ENCODE assay signal across 8 mouse cellular contexts in the genomic region with DNA sequence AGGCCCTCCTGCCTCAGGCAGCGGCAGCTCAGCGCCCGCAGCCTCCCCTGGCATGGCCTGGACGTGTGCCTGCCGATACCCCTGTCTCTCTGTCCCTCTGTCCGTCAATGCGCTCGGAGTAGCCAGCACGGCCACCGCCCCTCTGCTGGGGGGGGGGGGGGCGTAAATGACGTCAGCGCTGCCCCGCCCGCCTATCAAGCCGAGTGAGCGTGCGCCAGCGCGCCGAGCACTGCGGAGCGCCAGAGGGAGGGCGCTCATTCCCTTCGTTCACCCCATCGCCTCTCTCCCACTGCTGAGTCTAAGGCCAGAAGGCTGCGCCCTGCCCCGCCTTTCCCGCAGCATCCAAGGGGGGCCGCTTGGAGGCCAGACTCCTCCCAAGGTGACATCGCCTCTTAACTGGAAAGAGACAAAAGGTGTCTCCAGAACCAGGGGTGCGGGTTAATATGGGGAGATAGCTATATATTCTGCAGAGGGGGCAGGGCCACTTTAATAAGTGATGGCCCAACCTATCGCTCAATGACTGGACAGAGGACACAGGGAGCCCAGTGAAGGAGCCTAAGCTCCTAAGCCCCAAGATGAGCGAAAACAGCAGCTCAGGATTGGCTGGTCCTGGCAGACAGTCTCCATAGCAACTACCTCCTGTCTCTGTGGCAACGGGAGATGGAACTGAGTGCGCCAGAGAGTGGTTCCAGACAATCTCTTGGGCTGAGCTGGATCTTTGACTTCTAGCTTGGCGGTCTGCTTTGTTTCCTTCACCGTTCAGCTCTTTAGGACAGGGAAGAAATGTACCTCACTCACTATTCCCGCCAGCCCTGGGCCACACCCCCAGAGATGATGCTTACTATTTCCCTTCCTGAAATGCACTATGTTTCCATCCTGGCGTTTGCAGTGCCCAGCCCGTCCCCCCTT. TPM values are rescaled to one million over a fixed set of nuclear protein-coding genes. Genes with fewer than 3 reads are reported as not detected.
DNase-seq lines count a peak whose midpoint lies in the region; ATAC-seq and TF ChIP-seq lines count a peak whose summit lies in the region.

A gene (minus strand): TSS at position 563 of the 909 bp plus-strand sequence.

- H3K27ac ChIP-seq in liver, adult 2 months (replicated peaks; ENCODE audit: insufficient read depth, low read depth, low read length) = no peak within 1 kb of the TSS
- H3K27ac ChIP-seq in heart, embryonic 15.5 days = no peak within 1 kb of the TSS
- peak within 1 kb of the TSS; percentile 100 for H3K27ac ChIP-seq in midbrain, embryonic 13.5 days

- TF ChIP-seq POLR2A in liver, adult 2 months (IDR thresholded peaks at IDR 0.05; ENCODE audit: extremely low read depth, insufficient read depth, low read length) = no peak

- TF ChIP-seq CTCF in liver, adult 2 months (IDR thresholded peaks at IDR 0.05; ENCODE audit: low read depth, low read length) = no peak

- peaks cover 7% of the 10 kb centered on the region for H3K27me3 ChIP-seq in liver, adult 2 months (ENCODE audit: control insufficient read depth, insufficient read depth, low read length)
- peaks cover 53% of the 10 kb centered on the region for H3K27me3 ChIP-seq in heart, embryonic 15.5 days
- no peaks in the 10 kb centered on the region for H3K27me3 ChIP-seq in midbrain, embryonic 13.5 days

- 0 out of 2 replicates have a peak, but pooled peaks cover under 1% of the 10 kb centered on the region for H3K36me3 ChIP-seq in liver, adult 2 months (ENCODE audit: control insufficient read depth, insufficient read depth, low read length)
- peaks cover 5% of the 10 kb centered on the region; the same call in 1 of the 2 replicates for H3K36me3 ChIP-seq in heart, embryonic 15.5 days
- H3K36me3 ChIP-seq in midbrain, embryonic 13.5 days = peaks cover 27% of the 10 kb centered on the region

- no peak for DNase-seq in liver, adult 2 months (ENCODE audit: extremely low read depth, low read depth, low spot score)
- no peak for DNase-seq in liver
- peak; percentile 68 to 88 for DNase-seq in left cerebral cortex, adult 8-10 months (ENCODE audit: low spot score in 2 of 2)
- no peak for DNase-seq in thymus, postnatal 14 days

- ATAC-seq in common myeloid progenitor, adult 5-6 weeks (replicated peaks; ENCODE audit: low read depth, poor library complexity, severe bottlenecking) = peak; percentile 24
- peak; percentile 50 for ATAC-seq in heart, embryonic 15.5 days (replicated peaks; ENCODE audit: insufficient number of reproducible peaks, insufficient read depth, low FRiP score, low read depth)
- peak; percentile 95 for ATAC-seq in midbrain, embryonic 13.5 days
- no peak for ATAC-seq in erythroid progenitor cell, adult 5-6 weeks (replicated peaks; ENCODE audit: low FRiP score, poor library complexity, severe bottlenecking)

- peak within 1 kb of the TSS; percentile 28; the same call in 1 of the 2 replicates for H3K4me3 ChIP-seq in liver, adult 2 months (ENCODE audit: insufficient read depth, low read depth, low read length)
- peak within 1 kb of the TSS; percentile 47 for H3K4me3 ChIP-seq in heart, embryonic 15.5 days
- H3K4me3 ChIP-seq in midbrain, embryonic 13.5 days (replicated peaks) = peak within 1 kb of the TSS; percentile 69

- 10% methylated on average over 40 of the region's 41 CpGs for WGBS in liver, adult 2 months
- 5% methylated on average over 41 of the region's 41 CpGs for WGBS in heart, embryonic 15.5 days
- WGBS in midbrain, embryonic 13.5 days = 1% methylated on average over 30 of the region's 41 CpGs

- H3K4me1 ChIP-seq in liver, adult 2 months (ENCODE audit: control insufficient read depth, insufficient read depth, low read length) = no peaks in the 10 kb centered on the region; the same call in 1 of the 2 replicates
- peaks cover 30% of the 10 kb centered on the region for H3K4me1 ChIP-seq in heart, embryonic 15.5 days (replicated peaks)
- H3K4me1 ChIP-seq in midbrain, embryonic 13.5 days (replicated peaks) = peaks cover 59% of the 10 kb centered on the region

- peak within 1 kb of the TSS; percentile 75 for H3K4me2 ChIP-seq in heart, embryonic 15.5 days
- peak within 1 kb of the TSS; percentile 92 for H3K4me2 ChIP-seq in midbrain, embryonic 13.5 days (replicated peaks)

- no peak within 1 kb of the TSS for H3K9ac ChIP-seq in liver, adult 2 months (ENCODE audit: low read depth, low read length)
- H3K9ac ChIP-seq in heart, embryonic 15.5 days = peak within 1 kb of the TSS; percentile 37
- H3K9ac ChIP-seq in midbrain, embryonic 13.5 days (replicated peaks) = peak within 1 kb of the TSS; percentile 89

- H3K79me2 ChIP-seq in liver, adult 2 months (ENCODE audit: control insufficient read depth, insufficient read depth, low read length) = no peaks in the 10 kb centered on the region

- no peaks in the 10 kb centered on the region for H3K9me3 ChIP-seq in heart, embryonic 15.5 days (replicated peaks)
- no peaks in the 10 kb centered on the region for H3K9me3 ChIP-seq in midbrain, embryonic 13.5 days

RNA-seq across cellular contexts. Expression of the gene that starts here (rescaled TPM):
- total RNA-seq in liver, adult 2 months (2014; rRNA removed) = under 0.01 TPM in 2 replicates
- polyA plus RNA-seq in liver, adult 2 months (2012; rRNA removed) = 0.02 TPM in 1 of 2 replicates, not detected in the other
- not detected in 2 replicates for total RNA-seq in common myeloid progenitor, adult 5-6 weeks (2017)
- 1.1 and 3.3 TPM in 2 replicates for polyA plus RNA-seq in heart, embryonic 15.5 days (2015; fragmentation: Nextera tagmentation; extraction: Ambion mirVana)
- 10 to 100 TPM; 49.8 to 53.4 (median 50.2) TPM for total RNA-seq in left cerebral cortex, adult 8-10 months (2022)
- 96.9 and 101 TPM in 2 replicates for polyA plus RNA-seq in midbrain, embryonic 13.5 days (2015; fragmentation: Nextera tagmentation; extraction: Ambion mirVana)
- total RNA-seq in erythroid progenitor cell, adult 5-6 weeks (2015; ENCODE audit: low replicate concordance) = not detected in 2 replicates
- total RNA-seq in erythroid progenitor cell, adult 5-6 weeks (2017; ENCODE audit: low replicate concordance) = 0.98 and 2.7 TPM in 2 replicates

Comparison
In these comparisons a context has a peak if more than half of its experiments do, and no peak if none do; other contexts are left out.
1. RNA of the gene that starts here (total RNA-seq): 49.8 to 53.4 TPM in left cerebral cortex, adult 8-10 months; 0.98 to 2.7 TPM in erythroid progenitor cell, adult 5-6 weeks, under 0.01 TPM in liver, adult 2 months and not detected in common myeloid progenitor, adult 5-6 weeks; every median in the first group is over 10 times any median in the second.
2. RNA of the gene that starts here (polyA plus RNA-seq): 96.9 to 101 TPM in midbrain, embryonic 13.5 days; 1.1 to 3.3 TPM in heart, embryonic 15.5 days and 0.02 TPM in liver, adult 2 months; every median in the first group is over 10 times any median in the second.
3. Peak in ATAC-seq in common myeloid progenitor, adult 5-6 weeks; RNA of the gene not detected or under 1 TPM.
4. DNase-seq: peak in left cerebral cortex, adult 8-10 months (2 of 2); none in liver, adult 2 months (single experiment), liver (single experiment) and thymus, postnatal 14 days (single experiment).
5. Peak in every context shown above with its lines, with median percentiles within 50 percentile points of each other: H3K4me3 ChIP-seq.